Mouse (Mus musculus): ENCODE measurements around the gene Ovol2. TPM values are rescaled to one million over a fixed set of nuclear protein-coding genes. Genes with fewer than 3 reads are reported as not detected.
A peak's percentile ranks its signal among the peaks of the same experiment; 100 is the strongest.

The Ovol2 gene
- total RNA-seq (2018; cell fraction: chromatin; rRNA removed), result not detected
- under 1 TPM in 1 of 26 experiments, not detected in 25; 0.05 TPM for total RNA-seq (2018; cell fraction: cytosol; rRNA removed)
- total RNA-seq (2018; cell fraction: nucleus; rRNA removed), result not detected
- polyA plus RNA-seq (2018), result not detected in 3 replicates

GRCm38 (mm10) chr2:144331401-144332302 lies at the start of gene Ovol2:
TSS of gene Ovol2 (minus strand) at chr2:144332146.
- Histone ChIP-seq H3K27ac (no peak within 1 kb of the TSS), H3K36me3 (ENCODE audit: inconsistent target) (no peaks in the 10 kb centered on the region), H3K79me2 (ENCODE audit: inconsistent target) (no peaks in the 10 kb centered on the region), H3K4me3 (ENCODE audit: inconsistent target) (no peak within 1 kb of the TSS)
- WGBS (ENCODE audit: missing documents), result 5% methylated on average over 62 of the region's 62 CpGs

GRCm38 (mm10) chr2:144381741-144382140 lies 49.8 kb upstream of the Ovol2 start:
- WGBS (ENCODE audit: missing documents), result 95% methylated on average over 4 of the region's 4 CpGs
- Histone ChIP-seq H3K4me3 (ENCODE audit: inconsistent target) (no peak overlapping the region), H3K36me3 (ENCODE audit: inconsistent target) (peaks cover 88% of the 10 kb centered on the region), H3K27ac (no peak overlapping the region), H3K79me2 (ENCODE audit: inconsistent target) (no peaks in the 10 kb centered on the region; the same call in 1 of the 2 replicates)

- WGBS (ENCODE audit: missing documents), result 89% methylated on average over 3 of the region's 3 CpGs
- Histone ChIP-seq H3K27ac (no peak overlapping the region), H3K36me3 (ENCODE audit: inconsistent target) (peaks cover 90% of the 10 kb centered on the region), H3K79me2 (ENCODE audit: inconsistent target) (no peaks in the 10 kb centered on the region; the same call in 1 of the 2 replicates), H3K4me3 (ENCODE audit: inconsistent target) (no peak overlapping the region)
Measured at GRCm38 (mm10) chr2:144381293-144381692, 49.3 kb upstream of the Ovol2 start.

GRCm38 (mm10) chr2:144375063-144375703 lies 43.2 kb upstream of the Ovol2 start:
- H3K36me3 ChIP-seq (ENCODE audit: inconsistent target), result peaks cover 66% of the 10 kb centered on the region
- WGBS (ENCODE audit: missing documents), result 93% methylated on average over 9 of the region's 10 CpGs
- H3K79me2 ChIP-seq (ENCODE audit: inconsistent target), result peaks cover 42% of the 10 kb centered on the region
- no peak overlapping the region for H3K4me3 ChIP-seq (ENCODE audit: inconsistent target)
- no peak overlapping the region for H3K27ac ChIP-seq

GRCm38 (mm10) chr2:144373063-144373462 lies 41.1 kb upstream of the Ovol2 start:
- peaks cover 52% of the 10 kb centered on the region for H3K79me2 ChIP-seq (ENCODE audit: inconsistent target)
- 93% methylated on average over 9 of the region's 9 CpGs for WGBS (ENCODE audit: missing documents)
- H3K4me3 ChIP-seq (ENCODE audit: inconsistent target), result no peak overlapping the region
- H3K36me3 ChIP-seq (ENCODE audit: inconsistent target), result peaks cover 46% of the 10 kb centered on the region
- H3K27ac ChIP-seq, result no peak overlapping the region

GRCm38 (mm10) chr2:144371566-144371965 lies 39.6 kb upstream of the Ovol2 start:
- Histone ChIP-seq H3K27ac (no peak overlapping the region), H3K79me2 (ENCODE audit: inconsistent target) (peaks cover 52% of the 10 kb centered on the region), H3K36me3 (ENCODE audit: inconsistent target) (peaks cover 33% of the 10 kb centered on the region), H3K4me3 (ENCODE audit: inconsistent target) (no peak overlapping the region)
- 96% methylated on average over 4 of the region's 4 CpGs for WGBS (ENCODE audit: missing documents)

- WGBS (ENCODE audit: missing documents), result 1% methylated on average over 12 of the region's 12 CpGs
- peak overlapping the region; percentile 91 for H3K27ac ChIP-seq
Measured at GRCm38 (mm10) chr2:144369511-144369910, 37.6 kb upstream of the Ovol2 start.

DNA sequence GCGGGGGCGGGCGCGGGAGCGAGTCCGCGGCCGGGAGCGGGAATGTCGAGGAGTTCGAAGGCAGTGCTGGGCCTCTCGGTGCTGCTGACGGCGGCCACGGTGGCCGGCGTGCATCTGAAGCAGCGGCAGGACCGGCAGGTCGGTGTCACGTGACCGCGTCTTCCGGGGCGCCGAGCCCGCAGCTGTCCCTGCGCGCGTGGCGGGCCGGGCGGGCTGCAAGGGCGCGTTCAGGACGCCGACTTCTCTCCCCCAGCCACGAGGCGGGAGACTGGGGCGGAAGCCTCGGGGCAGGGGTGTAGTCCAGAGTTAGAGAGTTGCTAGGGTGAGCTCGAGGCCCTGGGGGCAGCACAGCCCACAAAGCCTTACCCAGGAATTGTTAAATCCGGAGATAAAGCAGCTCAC lies 37.1 kb upstream of the Ovol2 start:
- Histone ChIP-seq H3K27ac (peak overlapping the region; percentile 91), H3K4me3 (ENCODE audit: inconsistent target) (peak overlapping the region; percentile 85), H3K79me2 (ENCODE audit: inconsistent target) (peaks cover 47% of the 10 kb centered on the region), H3K36me3 (ENCODE audit: inconsistent target) (peaks cover 9% of the 10 kb centered on the region)
- WGBS (ENCODE audit: missing documents), result under 1% methylated on average over 43 of the region's 43 CpGs

More at GRCm38 (mm10) chr2:144369511-144369910, 37.6 kb upstream of the Ovol2 start:
- Histone ChIP-seq H3K36me3 (ENCODE audit: inconsistent target) (peaks cover 14% of the 10 kb centered on the region), H3K79me2 (ENCODE audit: inconsistent target) (peaks cover 52% of the 10 kb centered on the region), H3K4me3 (ENCODE audit: inconsistent target) (peak overlapping the region; percentile 85)

GRCm38 (mm10) chr2:144368400-144369019 lies 36.6 kb upstream of the Ovol2 start, which contains the start of the genes Kat14 and Pet117:
TSS of gene Kat14 (plus strand) at chr2:144368983.
TSS of gene Pet117 (plus strand) at chr2:144368996.
- Histone ChIP-seq H3K4me3 (ENCODE audit: inconsistent target) (peak within 1 kb of the TSS; percentile 85), H3K79me2 (ENCODE audit: inconsistent target) (peaks cover 43% of the 10 kb centered on the region), H3K36me3 (ENCODE audit: inconsistent target) (peaks cover 4% of the 10 kb centered on the region), H3K27ac (peak within 1 kb of the TSS; percentile 91)
- 6% methylated on average over 38 of the region's 38 CpGs for WGBS (ENCODE audit: missing documents)

GRCm38 (mm10) chr2:144352843-144353242 lies 20.9 kb upstream of the Ovol2 start:
- H3K4me3 ChIP-seq (ENCODE audit: inconsistent target), result no peak overlapping the region
- H3K36me3 ChIP-seq (ENCODE audit: inconsistent target), result no peaks in the 10 kb centered on the region
- 90% methylated on average over 11 of the region's 11 CpGs for WGBS (ENCODE audit: missing documents)
- H3K27ac ChIP-seq, result no peak overlapping the region
- no peaks in the 10 kb centered on the region for H3K79me2 ChIP-seq (ENCODE audit: inconsistent target)

GRCm38 (mm10) chr2:144348525-144348924 lies 16.6 kb upstream of the Ovol2 start:
- Histone ChIP-seq H3K36me3 (ENCODE audit: inconsistent target) (no peaks in the 10 kb centered on the region), H3K4me3 (ENCODE audit: inconsistent target) (no peak overlapping the region), H3K27ac (no peak overlapping the region), H3K79me2 (ENCODE audit: inconsistent target) (no peaks in the 10 kb centered on the region)
- 82% methylated on average over 2 of the region's 3 CpGs for whole genome bisulfite sequencing (ENCODE audit: missing documents)

DNA sequence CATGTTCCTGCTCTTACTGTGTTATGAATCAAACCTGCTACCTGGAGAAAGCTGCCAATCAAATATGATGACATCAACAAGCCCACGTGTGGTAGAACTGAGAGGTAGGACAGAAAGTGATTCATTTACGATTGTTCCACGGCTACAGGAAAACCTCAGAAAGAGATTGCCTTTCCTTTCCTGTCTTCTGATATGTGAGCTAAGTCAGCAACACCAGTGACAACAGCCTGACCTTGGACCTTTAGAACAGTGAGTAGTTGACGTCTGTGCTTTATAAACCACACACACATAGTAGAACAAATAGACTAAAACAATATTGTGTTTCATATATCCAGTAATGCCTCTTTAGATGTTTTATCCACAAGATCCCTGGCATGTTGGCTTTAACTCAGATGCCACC lies 11.2 kb upstream of the Ovol2 start:
- Histone ChIP-seq H3K27ac (no peak overlapping the region), H3K79me2 (ENCODE audit: inconsistent target) (peaks cover 11% of the 10 kb centered on the region; the same call in 1 of the 2 replicates), H3K4me3 (ENCODE audit: inconsistent target) (no peak overlapping the region), H3K36me3 (ENCODE audit: inconsistent target) (peaks cover 24% of the 10 kb centered on the region)
- 35% methylated on average over 4 of the region's 4 CpGs for WGBS (ENCODE audit: missing documents)

GRCm38 (mm10) chr2:144338149-144338548 lies 6.2 kb upstream of the Ovol2 start:
- H3K27ac ChIP-seq, result peak overlapping the region; percentile 89
- peaks cover 22% of the 10 kb centered on the region for H3K36me3 ChIP-seq (ENCODE audit: inconsistent target)
- H3K79me2 ChIP-seq (ENCODE audit: inconsistent target), result peaks cover 14% of the 10 kb centered on the region; the same call in 1 of the 2 replicates
- peak overlapping the region; percentile 41; the same call in 1 of the 2 replicates for H3K4me3 ChIP-seq (ENCODE audit: inconsistent target)
- WGBS (ENCODE audit: missing documents), result 63% methylated on average over 6 of the region's 6 CpGs

GRCm38 (mm10) chr2:144337701-144338100 lies 5.8 kb upstream of the Ovol2 start:
- peaks cover 18% of the 10 kb centered on the region for H3K36me3 ChIP-seq (ENCODE audit: inconsistent target)
- peak overlapping the region; percentile 89 for H3K27ac ChIP-seq
- H3K4me3 ChIP-seq (ENCODE audit: inconsistent target), result peak overlapping the region; percentile 41
- WGBS (ENCODE audit: missing documents), result 9% methylated on average over 8 of the region's 8 CpGs
- peaks cover 14% of the 10 kb centered on the region; the same call in 1 of the 2 replicates for H3K79me2 ChIP-seq (ENCODE audit: inconsistent target)

Measured in macrophage (primary cell).